Mouse (Mus musculus): ENCODE measurements around the gene Utrn. TPM values are rescaled to one million over a fixed set of nuclear protein-coding genes. Genes with fewer than 3 reads are reported as not detected.

The Utrn gene
- total and polyA plus RNA-seq, 3 experiments = 18.8 to 68.1 (median 61.8) TPM

DNA sequence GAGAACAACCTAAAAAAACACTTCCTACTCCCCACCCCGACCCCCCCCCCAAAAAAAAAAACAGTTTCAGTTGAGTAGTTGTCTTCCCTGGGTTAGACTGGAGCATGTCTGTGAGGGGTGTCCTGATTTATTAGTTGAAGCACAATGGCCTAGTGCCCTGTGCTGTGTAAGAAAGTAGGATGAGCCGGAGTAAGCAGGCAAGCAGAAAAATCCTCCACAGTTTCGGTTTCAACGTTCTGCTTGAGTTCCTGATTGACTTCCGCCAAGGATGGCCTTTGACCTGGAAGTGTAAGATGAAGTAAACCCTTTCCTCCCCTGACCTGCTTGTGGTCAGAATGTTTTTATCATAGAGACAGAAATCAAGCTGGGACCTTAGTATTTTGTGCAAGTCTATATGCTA, 277.2 kb downstream of the Utrn start:
- H3K36me3 ChIP-seq (ENCODE audit: control insufficient read depth, insufficient read depth, low read length) = no peaks in the 10 kb centered on the region
- no peak for DNase-seq
- 51% methylated on average over 5 of the region's 5 CpGs for WGBS
- no peaks in the 10 kb centered on the region for H3K27me3 ChIP-seq (ENCODE audit: control insufficient read depth, insufficient read depth, low read length)
- no peaks in the 10 kb centered on the region; the same call in 1 of the 2 replicates for H3K4me1 ChIP-seq (ENCODE audit: control insufficient read depth, insufficient read depth, low read length)
- no peak overlapping the region for H3K9ac ChIP-seq (ENCODE audit: low read depth, low read length)
- H3K4me3 ChIP-seq = no peak overlapping the region
- intact Hi-C loops (cut with DNase I) = no loop called here
- TF ChIP-seq POLR2A (IDR thresholded peaks at IDR 0.05; ENCODE audit: insufficient read depth, low read depth, low read length) (no peak), EP300 (IDR thresholded peaks at IDR 0.05; ENCODE audit: insufficient read depth, low read depth, low read length) (no peak), CTCF (IDR thresholded peaks at IDR 0.05) (no peak)
- H3K27ac ChIP-seq = no peak overlapping the region
- no peaks in the 10 kb centered on the region; the same call in 1 of the 2 replicates for H3K79me2 ChIP-seq (replicated peaks; ENCODE audit: control insufficient read depth, insufficient read depth, low read length)

DNA sequence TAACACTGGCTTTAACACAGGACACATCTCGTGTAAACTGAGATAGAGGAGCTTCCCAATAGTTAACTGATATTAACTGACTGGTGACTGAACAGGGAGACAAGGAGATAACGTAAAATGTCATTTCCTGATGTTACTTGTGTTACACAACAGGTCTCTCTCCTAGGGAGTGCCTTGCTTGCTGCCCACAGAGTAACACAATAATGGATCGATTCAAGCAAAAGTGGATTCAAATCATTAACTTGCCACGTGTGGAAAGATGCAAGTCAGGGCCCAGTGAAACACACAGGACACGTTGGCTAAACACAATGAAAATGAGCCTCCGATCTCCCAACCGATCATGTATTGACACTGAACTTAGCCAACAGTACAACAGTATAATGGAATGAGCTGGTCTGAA, 281.1 kb downstream of the Utrn start:
- H3K9ac ChIP-seq (ENCODE audit: low read depth, low read length) = no peak overlapping the region
- no peak for TF ChIP-seq CTCF (IDR thresholded peaks at IDR 0.05)
- no peak for TF ChIP-seq POLR2A (IDR thresholded peaks at IDR 0.05; ENCODE audit: insufficient read depth, low read depth, low read length)
- no peak for TF ChIP-seq EP300 (IDR thresholded peaks at IDR 0.05; ENCODE audit: insufficient read depth, low read depth, low read length)
- H3K36me3 ChIP-seq (ENCODE audit: control insufficient read depth, insufficient read depth, low read length) = no peaks in the 10 kb centered on the region
- 88% methylated on average over 7 of the region's 7 CpGs for WGBS
- DNase-seq = no peak
- no peaks in the 10 kb centered on the region for H3K27me3 ChIP-seq (ENCODE audit: control insufficient read depth, insufficient read depth, low read length)
- no peak overlapping the region for H3K27ac ChIP-seq
- no peaks in the 10 kb centered on the region; the same call in 1 of the 2 replicates for H3K4me1 ChIP-seq (ENCODE audit: control insufficient read depth, insufficient read depth, low read length)
- no peak overlapping the region for H3K4me3 ChIP-seq
- no peaks in the 10 kb centered on the region; the same call in 1 of the 2 replicates for H3K79me2 ChIP-seq (replicated peaks; ENCODE audit: control insufficient read depth, insufficient read depth, low read length)
- intact Hi-C loops (cut with DNase I) = no loop called here

DNA sequence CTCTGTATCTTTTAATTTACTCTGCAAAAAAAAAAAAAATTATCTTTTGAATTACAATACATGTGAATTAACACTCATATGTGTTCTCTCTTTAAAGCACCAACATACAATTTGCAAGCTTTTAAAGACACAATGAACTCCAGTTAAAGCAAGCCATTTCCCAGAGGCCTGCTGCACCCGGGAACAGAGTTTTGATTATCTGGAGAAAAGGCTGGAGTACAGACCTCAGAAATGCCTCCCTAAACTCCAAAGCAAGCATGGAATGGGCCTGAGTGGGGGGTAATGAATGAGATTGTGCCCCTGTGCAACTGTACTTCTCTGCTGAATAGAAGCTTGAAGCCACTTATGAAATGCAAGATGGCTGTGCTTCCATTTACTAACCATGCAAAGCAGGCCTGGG, 281.8 kb downstream of the Utrn start:
- no peaks in the 10 kb centered on the region for H3K36me3 ChIP-seq (ENCODE audit: control insufficient read depth, insufficient read depth, low read length)
- intact Hi-C loops (cut with DNase I) = no loop called here
- no peak overlapping the region for H3K4me3 ChIP-seq
- H3K4me1 ChIP-seq (ENCODE audit: control insufficient read depth, insufficient read depth, low read length) = no peaks in the 10 kb centered on the region; the same call in 1 of the 2 replicates
- 93% methylated on average over 1 of the region's 1 CpGs for WGBS
- no peak for DNase-seq
- no peaks in the 10 kb centered on the region; the same call in 1 of the 2 replicates for H3K79me2 ChIP-seq (replicated peaks; ENCODE audit: control insufficient read depth, insufficient read depth, low read length)
- no peak overlapping the region for H3K27ac ChIP-seq
- TF ChIP-seq POLR2A (IDR thresholded peaks at IDR 0.05; ENCODE audit: insufficient read depth, low read depth, low read length) = no peak
- TF ChIP-seq EP300 (IDR thresholded peaks at IDR 0.05; ENCODE audit: insufficient read depth, low read depth, low read length) = no peak
- TF ChIP-seq CTCF (IDR thresholded peaks at IDR 0.05) = no peak
- H3K9ac ChIP-seq (ENCODE audit: low read depth, low read length) = no peak overlapping the region
- no peaks in the 10 kb centered on the region for H3K27me3 ChIP-seq (ENCODE audit: control insufficient read depth, insufficient read depth, low read length)

DNA sequence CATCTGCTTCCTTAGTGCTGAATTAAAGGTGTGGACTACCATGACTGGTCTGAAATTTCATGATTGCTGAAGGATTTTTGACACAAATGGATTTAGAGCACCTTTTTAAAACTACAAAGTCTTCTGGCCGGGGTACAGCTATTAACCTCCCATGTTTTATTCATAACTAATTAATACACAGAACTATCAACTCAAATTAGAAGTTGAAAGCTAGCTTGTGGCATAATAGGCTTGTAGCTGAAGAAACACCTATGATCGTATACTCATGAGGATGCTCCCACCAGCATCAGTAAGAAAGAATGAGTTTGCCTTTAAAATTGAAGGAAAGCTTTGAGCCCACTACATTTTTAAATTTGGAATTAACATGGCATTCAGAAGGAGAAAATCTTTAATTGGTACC, 282.3 kb downstream of the Utrn start:
- intact Hi-C loops (cut with DNase I) = no loop called here
- Histone ChIP-seq H3K4me3 (no peak overlapping the region), H3K9ac (ENCODE audit: low read depth, low read length) (no peak overlapping the region), H3K27ac (no peak overlapping the region), H3K79me2 (replicated peaks; ENCODE audit: control insufficient read depth, insufficient read depth, low read length) (no peaks in the 10 kb centered on the region; the same call in 1 of the 2 replicates), H3K4me1 (ENCODE audit: control insufficient read depth, insufficient read depth, low read length) (no peaks in the 10 kb centered on the region; the same call in 1 of the 2 replicates), H3K27me3 (ENCODE audit: control insufficient read depth, insufficient read depth, low read length) (no peaks in the 10 kb centered on the region), H3K36me3 (ENCODE audit: control insufficient read depth, insufficient read depth, low read length) (no peaks in the 10 kb centered on the region)
- no peak for TF ChIP-seq CTCF (IDR thresholded peaks at IDR 0.05)
- TF ChIP-seq POLR2A (IDR thresholded peaks at IDR 0.05; ENCODE audit: insufficient read depth, low read depth, low read length) = no peak
- TF ChIP-seq EP300 (IDR thresholded peaks at IDR 0.05; ENCODE audit: insufficient read depth, low read depth, low read length) = no peak
- no peak for DNase-seq
- 99% methylated on average over 2 of the region's 2 CpGs for WGBS

DNA sequence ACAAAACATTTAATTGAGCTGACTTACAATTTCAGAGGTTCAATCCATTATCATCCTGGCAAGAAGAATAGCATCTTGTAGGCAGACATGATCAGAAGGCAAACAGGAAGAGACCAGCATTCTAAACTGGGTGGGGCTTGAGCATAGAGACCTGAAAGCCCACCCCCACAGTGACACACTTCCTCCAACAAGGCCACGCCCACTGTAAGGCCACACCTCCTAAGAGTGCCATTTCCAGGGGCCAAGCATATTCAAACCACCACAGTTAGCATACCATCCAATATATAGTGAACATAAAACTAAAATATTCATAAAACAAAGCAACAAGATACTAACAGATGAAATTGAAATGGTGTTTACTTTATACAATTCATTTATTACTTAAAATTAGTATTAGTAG, 283.0 kb downstream of the Utrn start:
- no peak overlapping the region for H3K4me3 ChIP-seq
- H3K27ac ChIP-seq = no peak overlapping the region
- 80% methylated on average over 1 of the region's 1 CpGs for WGBS
- H3K4me1 ChIP-seq (ENCODE audit: control insufficient read depth, insufficient read depth, low read length) = no peaks in the 10 kb centered on the region; the same call in 1 of the 2 replicates
- no peak overlapping the region for H3K9ac ChIP-seq (ENCODE audit: low read depth, low read length)
- H3K36me3 ChIP-seq (ENCODE audit: control insufficient read depth, insufficient read depth, low read length) = no peaks in the 10 kb centered on the region
- H3K79me2 ChIP-seq (replicated peaks; ENCODE audit: control insufficient read depth, insufficient read depth, low read length) = no peaks in the 10 kb centered on the region; the same call in 1 of the 2 replicates
- no peak for TF ChIP-seq CTCF (IDR thresholded peaks at IDR 0.05)
- no peak for TF ChIP-seq EP300 (IDR thresholded peaks at IDR 0.05; ENCODE audit: insufficient read depth, low read depth, low read length)
- TF ChIP-seq POLR2A (IDR thresholded peaks at IDR 0.05; ENCODE audit: insufficient read depth, low read depth, low read length) = no peak
- no peaks in the 10 kb centered on the region for H3K27me3 ChIP-seq (ENCODE audit: control insufficient read depth, insufficient read depth, low read length)
- DNase-seq = no peak
- intact Hi-C loops (cut with DNase I) = no loop called here

DNA sequence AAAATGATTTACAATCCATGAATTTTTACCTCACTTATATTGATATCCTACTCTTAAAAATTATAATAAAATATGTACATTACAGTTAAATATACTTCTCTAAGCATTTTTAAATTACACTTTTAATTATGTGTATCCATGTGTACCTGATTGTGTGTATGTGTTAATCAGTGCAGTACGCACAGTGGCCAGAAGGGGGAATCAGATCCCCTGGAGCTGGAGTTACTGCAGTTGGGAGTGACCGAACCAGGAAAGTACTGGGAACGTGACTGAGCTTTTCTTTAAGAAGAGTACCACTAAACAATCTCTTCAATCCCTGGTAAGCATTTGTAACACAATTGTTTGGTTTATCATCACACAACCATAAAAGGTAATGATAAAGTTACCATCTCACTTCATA, 285.7 kb downstream of the Utrn start:
- H3K27ac ChIP-seq = no peak overlapping the region
- no peaks in the 10 kb centered on the region for H3K36me3 ChIP-seq (ENCODE audit: control insufficient read depth, insufficient read depth, low read length)
- H3K9ac ChIP-seq (ENCODE audit: low read depth, low read length) = no peak overlapping the region
- WGBS = 98% methylated on average over 3 of the region's 3 CpGs
- H3K27me3 ChIP-seq (ENCODE audit: control insufficient read depth, insufficient read depth, low read length) = no peaks in the 10 kb centered on the region
- H3K4me1 ChIP-seq (ENCODE audit: control insufficient read depth, insufficient read depth, low read length) = no peaks in the 10 kb centered on the region
- H3K79me2 ChIP-seq (replicated peaks; ENCODE audit: control insufficient read depth, insufficient read depth, low read length) = no peaks in the 10 kb centered on the region
- intact Hi-C loops (cut with DNase I) = no loop called here
- H3K4me3 ChIP-seq = no peak overlapping the region
- DNase-seq = no peak
- no peak for TF ChIP-seq POLR2A (IDR thresholded peaks at IDR 0.05; ENCODE audit: insufficient read depth, low read depth, low read length)
- peak; percentile 48 for TF ChIP-seq CTCF (IDR thresholded peaks at IDR 0.05)
